Mouse (Mus musculus): ENCODE results near the gene Rbm8a. TPM values are rescaled to one million over a fixed set of nuclear protein-coding genes. Genes with fewer than 3 reads are reported as not detected.
A peak's percentile ranks its signal among the peaks of the same experiment; 100 is the strongest.

Gene Rbm8a
- polyA plus RNA-seq (2014; fragmentation: Nextera tagmentation; extraction: Ambion mirVana), result 137 and 149 TPM in 2 replicates

DNA sequence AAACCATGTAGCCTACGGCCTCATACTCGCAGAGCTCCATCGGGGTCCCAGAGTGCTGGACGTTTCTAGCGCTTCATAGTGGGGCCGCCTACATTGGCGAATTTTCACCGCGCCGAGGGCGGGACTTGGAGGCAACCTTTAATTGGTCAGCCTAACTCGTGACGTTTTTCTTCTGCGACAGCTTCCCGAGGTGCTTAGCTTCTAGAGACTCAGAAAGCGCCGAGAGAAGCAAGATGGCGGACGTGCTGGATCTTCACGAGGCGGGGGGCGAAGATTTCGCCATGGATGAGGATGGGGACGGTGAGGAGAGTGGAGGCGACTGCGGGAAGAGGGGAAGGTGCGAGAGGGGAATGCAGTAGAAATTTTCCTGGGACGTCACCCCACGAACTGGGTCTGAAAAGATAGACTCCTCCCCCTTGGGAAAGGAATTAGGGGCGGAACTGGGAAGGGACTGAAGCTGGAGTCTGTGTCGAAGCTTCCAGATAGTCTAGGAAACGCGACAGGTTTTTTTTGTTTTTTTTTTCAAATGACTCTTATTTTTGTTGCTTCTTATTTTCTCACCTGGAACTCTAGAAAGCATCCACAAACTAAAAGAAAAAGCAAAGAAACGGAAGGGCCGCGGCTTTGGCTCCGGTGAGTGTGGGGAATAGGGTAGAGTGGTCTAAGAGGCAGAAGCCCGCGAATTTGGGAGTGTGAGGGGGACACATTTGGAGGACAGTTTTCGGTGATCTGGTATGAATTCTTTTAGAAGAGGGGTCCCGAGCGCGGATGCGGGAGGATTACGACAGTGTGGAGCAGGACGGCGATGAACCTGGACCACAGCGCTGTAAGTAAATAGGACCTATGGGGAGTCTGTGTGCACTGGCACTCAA is at the start of gene Rbm8a:
TSS of gene Rbm8a (plus strand) at position 205 of the 872 bp plus-strand sequence.
- H3K27me3 ChIP-seq (replicated peaks; ENCODE audit: control insufficient read depth, insufficient read depth, low read length), result no peaks in the 10 kb centered on the region
- peak within 1 kb of the TSS; percentile 61 for H3K4me3 ChIP-seq (ENCODE audit: low read depth, low read length)
- peaks cover 10% of the 10 kb centered on the region for H3K4me1 ChIP-seq (replicated peaks; ENCODE audit: control insufficient read depth, insufficient read depth, low read length)
- peak; percentile 98 for DNase-seq (ENCODE audit: low spot score)
- no peaks in the 10 kb centered on the region for H3K9me3 ChIP-seq (ENCODE audit: control insufficient read depth, low read length)
- H3K4me2 ChIP-seq (ENCODE audit: low read length), result peak within 1 kb of the TSS; percentile 81
- peak; percentile 93 for ATAC-seq (replicated peaks; ENCODE audit: low FRiP score, low TSS enrichment, low read depth)
- peak within 1 kb of the TSS; percentile 82 for H3K27ac ChIP-seq (ENCODE audit: low read depth)
- WGBS, result 1% methylated on average over 48 of the region's 48 CpGs
- H3K9ac ChIP-seq (ENCODE audit: low read length), result peak within 1 kb of the TSS; percentile 86
- H3K36me3 ChIP-seq (ENCODE audit: control insufficient read depth, insufficient read depth, low read length), result peaks cover 39% of the 10 kb centered on the region

DNA sequence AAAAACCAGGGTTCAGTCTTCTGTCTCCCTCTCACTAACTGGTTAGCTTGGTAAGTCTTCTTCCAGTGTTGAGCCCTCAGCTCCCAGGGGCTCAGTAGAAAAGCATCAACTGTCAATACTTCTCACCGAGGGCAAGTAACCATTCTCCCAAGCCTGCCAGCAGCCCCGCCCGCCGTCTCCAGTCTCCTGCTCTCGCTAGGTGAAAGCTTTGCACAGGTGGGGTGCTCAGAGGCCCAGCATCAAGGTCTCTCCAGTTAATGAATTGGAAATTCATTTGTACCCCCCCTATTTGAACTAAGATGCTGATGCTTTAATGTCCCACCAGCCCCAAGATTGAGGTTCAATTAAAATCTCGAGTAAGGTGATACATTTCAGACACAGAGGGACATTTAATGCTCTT is 48.6 kb upstream of the Rbm8a start:
- Histone ChIP-seq H3K9me3 (ENCODE audit: control insufficient read depth, low read length) (no peaks in the 10 kb centered on the region), H3K9ac (ENCODE audit: low read length) (no peak overlapping the region), H3K36me3 (ENCODE audit: control insufficient read depth, insufficient read depth, low read length) (no peaks in the 10 kb centered on the region), H3K27ac (ENCODE audit: low read depth) (no peak overlapping the region), H3K4me1 (replicated peaks; ENCODE audit: control insufficient read depth, insufficient read depth, low read length) (peaks cover 24% of the 10 kb centered on the region), H3K27me3 (replicated peaks; ENCODE audit: control insufficient read depth, insufficient read depth, low read length) (no peaks in the 10 kb centered on the region), H3K4me2 (ENCODE audit: low read length) (no peak overlapping the region), H3K4me3 (ENCODE audit: low read depth, low read length) (no peak overlapping the region)
- no peak for DNase-seq (ENCODE audit: low spot score)
- 55% methylated on average over 6 of the region's 6 CpGs for WGBS
- no peak for ATAC-seq (replicated peaks; ENCODE audit: low FRiP score, low TSS enrichment, low read depth)

DNA sequence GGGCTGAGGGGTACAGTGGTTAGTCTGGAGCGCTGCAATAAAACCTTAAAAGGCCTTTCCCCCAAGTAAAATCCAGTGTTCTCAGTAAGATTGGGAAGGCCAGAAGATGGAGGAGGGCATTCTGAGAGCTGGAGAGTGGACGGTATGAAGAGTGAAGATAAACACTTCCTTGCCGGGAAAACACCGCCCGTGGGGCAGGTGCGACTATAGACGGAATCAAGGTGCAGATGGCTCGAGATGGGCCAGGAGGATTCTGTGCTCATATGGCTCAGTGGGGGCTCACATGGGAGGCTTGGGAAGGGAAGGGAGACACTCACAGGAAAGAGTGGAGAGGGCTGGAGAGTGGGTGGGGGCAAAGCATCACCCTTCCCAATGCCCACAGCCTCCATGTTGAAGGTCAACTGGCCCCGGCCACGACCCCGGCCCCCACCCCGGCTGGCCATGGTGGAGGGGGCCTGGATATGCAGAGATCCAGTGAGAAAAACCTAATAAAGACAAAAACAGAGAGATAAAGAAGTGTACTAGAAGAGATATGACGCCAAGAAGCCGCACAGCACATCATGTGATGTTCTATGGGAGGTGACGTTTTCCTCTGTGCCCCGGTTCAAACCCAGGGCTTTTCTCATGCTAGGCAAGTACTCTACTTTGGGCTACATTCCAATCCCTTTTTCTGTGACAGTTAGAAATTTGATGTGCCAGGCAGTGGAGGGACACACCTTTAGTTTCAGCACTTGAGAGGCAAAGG is 47.8 kb upstream of the Rbm8a start:
- H3K9me3 ChIP-seq (ENCODE audit: control insufficient read depth, low read length), result no peaks in the 10 kb centered on the region
- WGBS, result 81% methylated on average over 16 of the region's 16 CpGs
- no peaks in the 10 kb centered on the region for H3K27me3 ChIP-seq (replicated peaks; ENCODE audit: control insufficient read depth, insufficient read depth, low read length)
- ATAC-seq (replicated peaks; ENCODE audit: low FRiP score, low TSS enrichment, low read depth) (no peak), DNase-seq (ENCODE audit: low spot score) (no peak)
- H3K27ac ChIP-seq (ENCODE audit: low read depth), result no peak overlapping the region
- H3K9ac ChIP-seq (ENCODE audit: low read length), result no peak overlapping the region
- H3K4me3 ChIP-seq (ENCODE audit: low read depth, low read length), result no peak overlapping the region
- no peak overlapping the region for H3K4me2 ChIP-seq (ENCODE audit: low read length)
- H3K4me1 ChIP-seq (replicated peaks; ENCODE audit: control insufficient read depth, insufficient read depth, low read length), result peaks cover 17% of the 10 kb centered on the region
- no peaks in the 10 kb centered on the region for H3K36me3 ChIP-seq (ENCODE audit: control insufficient read depth, insufficient read depth, low read length)

DNA sequence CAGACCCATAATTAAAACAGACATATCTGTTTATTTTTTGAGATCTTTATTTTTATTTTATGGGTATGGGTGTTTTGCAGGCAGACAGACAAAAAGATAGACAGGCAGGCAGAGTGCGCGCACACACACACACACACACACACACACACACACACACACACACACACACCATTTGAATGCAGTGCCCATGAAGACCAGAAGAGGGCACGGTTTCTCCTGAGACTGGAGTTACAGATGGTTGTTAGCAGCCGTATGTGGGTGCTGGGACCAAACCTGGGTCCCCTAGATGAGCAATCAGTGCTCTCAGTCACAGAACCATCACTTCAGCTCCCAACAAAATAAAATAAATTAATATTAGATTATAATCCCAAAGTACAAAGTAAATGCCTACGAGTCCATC is 46.3 kb upstream of the Rbm8a start:
- 87% methylated on average over 5 of the region's 5 CpGs for WGBS

DNA sequence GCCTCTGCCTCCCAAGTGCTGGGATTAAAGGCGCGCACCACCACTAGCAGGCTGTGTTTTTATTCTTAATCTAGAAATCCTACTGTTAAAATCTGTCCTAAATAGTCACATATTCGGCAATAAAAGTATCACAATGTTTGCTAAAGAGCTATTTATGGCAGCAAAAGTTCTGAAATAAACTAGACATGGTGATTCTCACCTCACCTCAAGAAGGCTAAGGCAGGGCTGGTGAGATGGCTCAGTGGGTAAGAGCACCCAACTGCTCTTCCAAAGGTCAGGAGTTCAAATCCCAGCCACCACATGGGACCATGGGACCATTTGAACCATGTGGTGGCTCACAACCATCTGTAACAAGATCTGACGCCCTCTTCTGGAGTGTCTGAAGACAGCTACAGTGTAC is 39.1 kb upstream of the Rbm8a start:
- Histone ChIP-seq H3K4me1 (replicated peaks; ENCODE audit: control insufficient read depth, insufficient read depth, low read length) (peaks cover 10% of the 10 kb centered on the region; the same call in 1 of the 2 replicates), H3K27ac (ENCODE audit: low read depth) (no peak overlapping the region), H3K4me3 (ENCODE audit: low read depth, low read length) (no peak overlapping the region), H3K27me3 (replicated peaks; ENCODE audit: control insufficient read depth, insufficient read depth, low read length) (0 out of 2 replicates have a peak, but pooled peaks cover 5% of the 10 kb centered on the region), H3K36me3 (ENCODE audit: control insufficient read depth, insufficient read depth, low read length) (no peaks in the 10 kb centered on the region), H3K9ac (ENCODE audit: low read length) (no peak overlapping the region), H3K9me3 (ENCODE audit: control insufficient read depth, low read length) (no peaks in the 10 kb centered on the region), H3K4me2 (ENCODE audit: low read length) (no peak overlapping the region)
- WGBS, result 79% methylated on average over 4 of the region's 4 CpGs
- ATAC-seq (replicated peaks; ENCODE audit: low FRiP score, low TSS enrichment, low read depth) (no peak), DNase-seq (ENCODE audit: low spot score) (no peak)

More for the DNA sequence above, 46.3 kb upstream of the Rbm8a start:
- H3K4me3 ChIP-seq (ENCODE audit: low read depth, low read length), result no peak overlapping the region
- H3K36me3 ChIP-seq (ENCODE audit: control insufficient read depth, insufficient read depth, low read length), result no peaks in the 10 kb centered on the region
- no peak for ATAC-seq (replicated peaks; ENCODE audit: low FRiP score, low TSS enrichment, low read depth)
- no peak overlapping the region for H3K27ac ChIP-seq (ENCODE audit: low read depth)
- H3K27me3 ChIP-seq (replicated peaks; ENCODE audit: control insufficient read depth, insufficient read depth, low read length), result no peaks in the 10 kb centered on the region
- H3K4me2 ChIP-seq (ENCODE audit: low read length), result no peak overlapping the region
- no peak for DNase-seq (ENCODE audit: low spot score)
- no peaks in the 10 kb centered on the region for H3K9me3 ChIP-seq (ENCODE audit: control insufficient read depth, low read length)
- H3K9ac ChIP-seq (ENCODE audit: low read length), result no peak overlapping the region
- H3K4me1 ChIP-seq (replicated peaks; ENCODE audit: control insufficient read depth, insufficient read depth, low read length), result peaks cover 8% of the 10 kb centered on the region; the same call in 1 of the 2 replicates

DNA sequence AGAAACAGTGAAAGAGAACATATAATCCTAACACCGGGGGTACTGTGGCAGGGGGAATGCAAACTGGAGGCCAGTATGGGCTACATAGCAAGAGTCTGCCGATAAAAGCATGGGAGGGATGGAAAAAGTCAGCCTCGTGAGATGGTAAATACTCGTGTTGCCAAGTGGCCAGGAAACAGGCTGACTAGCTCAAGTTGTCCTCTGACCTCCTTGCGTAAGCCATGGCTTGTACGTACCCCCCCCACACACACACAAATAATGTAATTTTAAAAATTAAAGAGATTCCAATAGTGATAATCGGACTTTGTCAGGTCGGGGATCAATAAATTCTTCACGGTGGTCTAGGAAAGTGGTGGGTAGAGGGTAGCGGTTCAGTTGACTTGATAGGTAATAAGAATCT is 36.4 kb upstream of the Rbm8a start:
- no peak for ATAC-seq (replicated peaks; ENCODE audit: low FRiP score, low TSS enrichment, low read depth)
- no peak for DNase-seq (ENCODE audit: low spot score)
- WGBS, result under 1% methylated on average over 10 of the region's 10 CpGs
- peaks cover 14% of the 10 kb centered on the region; the same call in 1 of the 2 replicates for H3K27me3 ChIP-seq (replicated peaks; ENCODE audit: control insufficient read depth, insufficient read depth, low read length)
- H3K27ac ChIP-seq (ENCODE audit: low read depth), result peak overlapping the region; percentile 47; the same call in 1 of the 2 replicates
- peaks cover 28% of the 10 kb centered on the region for H3K4me1 ChIP-seq (replicated peaks; ENCODE audit: control insufficient read depth, insufficient read depth, low read length)
- H3K4me2 ChIP-seq (ENCODE audit: low read length), result peak overlapping the region; percentile 75
- peak overlapping the region; percentile 72 for H3K9ac ChIP-seq (ENCODE audit: low read length)
- no peaks in the 10 kb centered on the region for H3K9me3 ChIP-seq (ENCODE audit: control insufficient read depth, low read length)
- no peaks in the 10 kb centered on the region for H3K36me3 ChIP-seq (ENCODE audit: control insufficient read depth, insufficient read depth, low read length)
- peak overlapping the region; percentile 68 for H3K4me3 ChIP-seq (ENCODE audit: low read depth, low read length)

DNA sequence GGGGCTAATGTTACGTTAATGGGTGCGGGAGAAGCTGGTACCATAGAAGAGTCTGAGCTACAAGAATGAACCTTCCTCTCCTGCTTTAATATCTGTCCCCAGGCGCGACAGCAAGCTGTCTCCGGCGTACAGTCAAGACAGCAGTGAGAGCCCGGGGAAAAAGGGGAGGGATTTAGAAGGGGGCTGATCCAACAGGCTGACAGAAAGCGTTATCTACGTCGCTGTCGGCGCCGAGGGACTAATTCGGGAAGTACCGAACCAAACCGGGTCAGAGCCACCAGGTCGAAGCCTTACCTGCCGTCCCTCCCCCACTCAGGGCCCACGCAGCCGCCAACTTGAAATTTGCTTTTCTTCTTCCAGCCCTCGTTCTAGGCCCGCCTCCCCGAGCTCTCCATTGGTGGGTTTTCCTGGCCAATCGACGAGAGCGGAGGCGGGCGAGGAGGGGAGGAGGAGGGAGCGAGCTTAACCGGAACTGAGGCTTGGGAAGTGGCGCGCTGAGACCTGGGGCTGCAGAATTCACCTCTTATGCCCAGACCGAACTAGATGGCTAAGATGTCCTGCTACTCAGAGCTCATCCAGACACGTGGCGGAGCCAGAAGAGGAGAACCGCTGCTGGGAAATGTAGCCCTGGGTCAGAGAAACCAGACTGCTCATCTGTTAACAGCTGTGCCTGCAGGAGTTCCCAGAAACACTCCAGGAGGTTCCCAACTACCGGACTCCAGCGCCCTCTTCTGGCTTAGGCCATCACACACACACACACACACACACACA is 35.8 kb upstream of the Rbm8a start, which contains the start of gene Polr3gl:
TSS of gene Polr3gl (minus strand) at position 392 of the 771 bp plus-strand sequence.
- under 1% methylated on average over 38 of the region's 38 CpGs for WGBS
- Histone ChIP-seq H3K27ac (ENCODE audit: low read depth) (peak within 1 kb of the TSS; percentile 80), H3K4me3 (ENCODE audit: low read depth, low read length) (peak within 1 kb of the TSS; percentile 68), H3K9me3 (ENCODE audit: control insufficient read depth, low read length) (no peaks in the 10 kb centered on the region), H3K27me3 (replicated peaks; ENCODE audit: control insufficient read depth, insufficient read depth, low read length) (peaks cover 18% of the 10 kb centered on the region; the same call in 1 of the 2 replicates), H3K36me3 (ENCODE audit: control insufficient read depth, insufficient read depth, low read length) (no peaks in the 10 kb centered on the region), H3K4me1 (replicated peaks; ENCODE audit: control insufficient read depth, insufficient read depth, low read length) (peaks cover 30% of the 10 kb centered on the region), H3K9ac (ENCODE audit: low read length) (peak within 1 kb of the TSS; percentile 72), H3K4me2 (ENCODE audit: low read length) (peak within 1 kb of the TSS; percentile 75)
- ATAC-seq (replicated peaks; ENCODE audit: low FRiP score, low TSS enrichment, low read depth) (peak; percentile 83), DNase-seq (ENCODE audit: low spot score) (peak; percentile 95)

DNA sequence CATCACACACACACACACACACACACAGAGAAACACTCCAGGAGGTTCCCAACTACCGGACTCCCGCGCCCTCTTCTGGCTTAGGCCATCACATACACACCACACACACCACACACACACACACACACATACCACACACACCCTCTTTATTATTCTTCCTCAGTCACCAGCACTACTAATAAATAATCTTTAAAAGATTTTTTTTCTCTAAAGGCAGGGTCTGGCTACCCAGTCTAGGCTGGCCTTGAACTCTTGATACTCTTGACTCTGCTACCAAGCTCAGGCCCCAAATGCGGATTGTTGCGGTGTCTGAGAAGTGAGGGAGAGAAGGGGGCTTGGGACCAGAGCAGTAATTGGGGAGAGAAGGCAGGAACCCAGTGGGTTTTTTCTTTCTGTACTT is 34.9 kb upstream of the Rbm8a start:
- H3K27me3 ChIP-seq (replicated peaks; ENCODE audit: control insufficient read depth, insufficient read depth, low read length), result peaks cover 24% of the 10 kb centered on the region; the same call in 1 of the 2 replicates
- H3K27ac ChIP-seq (ENCODE audit: low read depth), result no peak overlapping the region
- WGBS, result 79% methylated on average over 5 of the region's 5 CpGs
- no peak for DNase-seq (ENCODE audit: low spot score)
- no peak for ATAC-seq (replicated peaks; ENCODE audit: low FRiP score, low TSS enrichment, low read depth)
- no peak overlapping the region for H3K9ac ChIP-seq (ENCODE audit: low read length)
- H3K4me3 ChIP-seq (ENCODE audit: low read depth, low read length), result no peak overlapping the region
- no peaks in the 10 kb centered on the region for H3K9me3 ChIP-seq (ENCODE audit: control insufficient read depth, low read length)
- H3K36me3 ChIP-seq (ENCODE audit: control insufficient read depth, insufficient read depth, low read length), result no peaks in the 10 kb centered on the region
- H3K4me1 ChIP-seq (replicated peaks; ENCODE audit: control insufficient read depth, insufficient read depth, low read length), result peaks cover 30% of the 10 kb centered on the region
- no peak overlapping the region for H3K4me2 ChIP-seq (ENCODE audit: low read length)
